Mouse (Mus musculus) heart, embryonic 14.5 days (tissue): Measurements from ENCODE around the gene Mdm4. TPM values are rescaled to one million over a fixed set of nuclear protein-coding genes. Genes with fewer than 3 reads are reported as not detected.

ENCODE experiments used
- ATAC-seq: fragments of 200-750 bp; cut with Nextera tagmentation; 2 replicates; pipeline ENCODE4 v1.8.0; 2017; ENCODE audit warnings: low read depth, moderate TSS enrichment; ENCODE audit not compliant: insufficient number of reproducible peaks, insufficient read depth, low FRiP score
- H3K27ac ChIP-seq, 2 experiments: fragments of 200-500 bp in 1 of 2; fragments of 300-500 bp in 1 of 2; sonication (generic) in 1 of 2; replicated peaks in 1 of 2; 2 replicates each; pipeline ENCODE4 v1.5.1; 2012 to 2014; ENCODE audit warnings: low read depth in 2 of 2, low read length in 2 of 2, control low read depth in 1 of 2, mild to moderate bottlenecking in 1 of 2, mixed read lengths in 1 of 2; ENCODE audit not compliant: control insufficient read depth in 1 of 2, insufficient read depth in 1 of 2
- H3K27me3 ChIP-seq: fragments of 300-500 bp; sonication (generic); 2 replicates; pipeline ENCODE4 v1.6.1; 2014; ENCODE audit warnings: mild to moderate bottlenecking, low read length, control low read depth; ENCODE audit not compliant: control insufficient read depth, insufficient read depth
- H3K36me3 ChIP-seq: fragments of 300-500 bp; sonication (generic); 2 replicates; pipeline ENCODE4 v1.6.1; 2014; ENCODE audit warnings: mild to moderate bottlenecking, control low read depth, low read length, mixed read lengths; ENCODE audit not compliant: control insufficient read depth, insufficient read depth
- H3K4me1 ChIP-seq, 2 experiments: fragments of 200-500 bp in 1 of 2; fragments of 300-500 bp in 1 of 2; sonication (generic) in 1 of 2; 2 replicates each; pipeline ENCODE4 v1.6.1; 2012 to 2014; ENCODE audit warnings: low read length in 2 of 2, control low read depth in 1 of 2, mixed read lengths in 1 of 2; ENCODE audit not compliant: control insufficient read depth in 2 of 2, insufficient read depth in 2 of 2
- H3K4me2 ChIP-seq: fragments of 300-500 bp; sonication (generic); 2 replicates; pipeline ENCODE4 v1.6.1; 2014; ENCODE audit warnings: mild to moderate bottlenecking, low read length
- H3K4me3 ChIP-seq, 2 experiments: fragments of 200-500 bp in 1 of 2; fragments of 300-500 bp in 1 of 2; sonication (generic) in 1 of 2; 2 replicates each; pipeline ENCODE4 v1.5.1; 2012 to 2014; ENCODE audit warnings: low read length in 2 of 2, mild to moderate bottlenecking in 2 of 2, control low read depth in 1 of 2, low read depth in 1 of 2, moderate library complexity in 1 of 2; ENCODE audit not compliant: control insufficient read depth in 1 of 2, insufficient read depth in 1 of 2
- H3K9ac ChIP-seq: fragments of 300-500 bp; sonication (generic); 2 replicates; pipeline ENCODE4 v1.6.1; 2014; ENCODE audit warnings: mild to moderate bottlenecking, low read length
- H3K9me3 ChIP-seq: fragments of 300-500 bp; sonication (generic); 2 replicates; pipeline ENCODE4 v1.6.1; 2016; ENCODE audit warnings: low read length, control low read depth; ENCODE audit not compliant: control insufficient read depth
- WGBS: fragments of 180-500 bp; shearing (Covaris S2); extraction: QIAGEN DNeasy Blood & Tissue Kit; methylation state at CpG from one replicate; pipeline ENCODE4 v1.1.7; 2014; 5-methylcytosine and 5-hydroxymethylcytosine counted together
- polyA plus RNA-seq: library from polyadenylated mRNA; unstranded; fragments of >200 nt; fragmentation: Nextera tagmentation; extraction: Ambion mirVana; gene quantifications from 2 replicates; pipeline ENCODE4 v1.2.1, GENCODE M21; 2014

Gene Mdm4
- polyA plus RNA-seq, 1 experiment from 2014 or later, result 38.2 TPM

GRCm38 (mm10) chr1:132937296-132938030 lies 92.9 kb downstream of the Mdm4 start:
- H3K27ac ChIP-seq, result no peak overlapping the region
- no peak for ATAC-seq
- H3K4me2 ChIP-seq, result no peak overlapping the region
- H3K4me1 ChIP-seq, result no peaks in the 10 kb centered on the region; a peak in 1 of 4 replicates
- H3K36me3 ChIP-seq, result no peaks in the 10 kb centered on the region
- WGBS, result 85% methylated on average over 26 of the region's 26 CpGs
- no peak overlapping the region for H3K4me3 ChIP-seq
- H3K9ac ChIP-seq, result no peak overlapping the region
- H3K27me3 ChIP-seq, result no peaks in the 10 kb centered on the region
- no peaks in the 10 kb centered on the region for H3K9me3 ChIP-seq

- H3K9me3 ChIP-seq, result no peaks in the 10 kb centered on the region
- no peak overlapping the region for H3K9ac ChIP-seq
- peaks cover 0 to 3% of the 10 kb centered on the region in 2 experiments; a peak in 2 of 4 replicates for H3K4me1 ChIP-seq
- no peak overlapping the region for H3K4me3 ChIP-seq
- H3K4me2 ChIP-seq, result no peak overlapping the region
- H3K27ac ChIP-seq, result no peak overlapping the region
- 32% methylated on average over 7 of the region's 7 CpGs for WGBS
- H3K36me3 ChIP-seq, result no peaks in the 10 kb centered on the region
- H3K27me3 ChIP-seq, result no peaks in the 10 kb centered on the region
- no peak for ATAC-seq
Measured at GRCm38 (mm10) chr1:132934856-132935255, 95.5 kb downstream of the Mdm4 start.

- no peak overlapping the region for H3K27ac ChIP-seq
- 53% methylated on average over 2 of the region's 2 CpGs for WGBS
- no peak for ATAC-seq
Measured at GRCm38 (mm10) chr1:132932421-132932820, 97.9 kb downstream of the Mdm4 start.

GRCm38 (mm10) chr1:132930291-132930690 lies 100.1 kb downstream of the Mdm4 start:
- Histone ChIP-seq H3K4me1 (peaks cover 0 to 3% of the 10 kb centered on the region in 2 experiments; a peak in 2 of 4 replicates), H3K36me3 (no peaks in the 10 kb centered on the region), H3K4me2 (no peak overlapping the region), H3K27me3 (no peaks in the 10 kb centered on the region), H3K27ac (no peak overlapping the region), H3K9me3 (no peaks in the 10 kb centered on the region), H3K9ac (no peak overlapping the region), H3K4me3 (no peak overlapping the region)
- no peak for ATAC-seq
- 79% methylated on average over 4 of the region's 4 CpGs for WGBS

More at GRCm38 (mm10) chr1:132932421-132932820, 97.9 kb downstream of the Mdm4 start:
- H3K27me3 ChIP-seq, result no peaks in the 10 kb centered on the region
- H3K9ac ChIP-seq, result no peak overlapping the region
- H3K4me3 ChIP-seq, result no peak overlapping the region
- peaks cover 0 to 3% of the 10 kb centered on the region in 2 experiments; a peak in 2 of 4 replicates for H3K4me1 ChIP-seq
- H3K36me3 ChIP-seq, result no peaks in the 10 kb centered on the region
- H3K4me2 ChIP-seq, result no peak overlapping the region
- no peaks in the 10 kb centered on the region for H3K9me3 ChIP-seq

- ATAC-seq, result no peak
- 50% methylated on average over 3 of the region's 3 CpGs for WGBS
- H3K4me1 ChIP-seq, result peaks cover 0 to 3% of the 10 kb centered on the region in 2 experiments; a peak in 2 of 4 replicates
- H3K27ac ChIP-seq, result no peak overlapping the region
- no peak overlapping the region for H3K9ac ChIP-seq
- H3K9me3 ChIP-seq, result no peaks in the 10 kb centered on the region
- no peak overlapping the region for H3K4me3 ChIP-seq
- no peaks in the 10 kb centered on the region for H3K27me3 ChIP-seq
- no peak overlapping the region for H3K4me2 ChIP-seq
- no peaks in the 10 kb centered on the region for H3K36me3 ChIP-seq
Measured at GRCm38 (mm10) chr1:132928907-132929250, 101.5 kb downstream of the Mdm4 start.

- H3K27ac ChIP-seq, result no peak overlapping the region
- no peak overlapping the region for H3K4me2 ChIP-seq
- no peaks in the 10 kb centered on the region for H3K9me3 ChIP-seq
- no peaks in the 10 kb centered on the region for H3K27me3 ChIP-seq
- no peak overlapping the region for H3K4me3 ChIP-seq
- 41% methylated on average over 19 of the region's 19 CpGs for WGBS
- no peak for ATAC-seq
- no peaks in the 10 kb centered on the region for H3K36me3 ChIP-seq
- H3K4me1 ChIP-seq, result peaks cover 0 to 3% of the 10 kb centered on the region in 2 experiments; a peak in 2 of 4 replicates
- no peak overlapping the region for H3K9ac ChIP-seq
Measured at GRCm38 (mm10) chr1:132928032-132928906, 102.1 kb downstream of the Mdm4 start.

- 82% methylated on average over 7 of the region's 7 CpGs for WGBS
- H3K4me3 ChIP-seq, result no peak overlapping the region
- no peaks in the 10 kb centered on the region for H3K36me3 ChIP-seq
- no peak overlapping the region for H3K4me2 ChIP-seq
- no peak for ATAC-seq
- H3K4me1 ChIP-seq, result peaks cover 2 to 6% of the 10 kb centered on the region in 2 experiments; a peak in 1 of 4 replicates
- H3K27ac ChIP-seq, result no peak overlapping the region
- H3K9me3 ChIP-seq, result no peaks in the 10 kb centered on the region
- H3K9ac ChIP-seq, result no peak overlapping the region
- H3K27me3 ChIP-seq, result no peaks in the 10 kb centered on the region
Measured at GRCm38 (mm10) chr1:132925270-132925669, 105.1 kb downstream of the Mdm4 start.
